Comparison of ENCODE assay signal across 10 mouse cellular contexts in genomic region chr1:179059286-179060112, GRCm38 (mm10).
DNase-seq lines count a peak whose midpoint lies in the region; ATAC-seq lines count a peak whose summit lies in the region.
"Had no signal": no experiment of that assay in that cellular context is flagged by ENCODE, and none has a peak within 500 bp of the region (broad histone marks: within the 10 kb centered on the region; RNA-seq: fewer than 3 reads in every experiment).

No protein-coding gene starts in this region.

- WGBS in heart, embryonic 13.5 days, result 74% methylated on average over 15 of the region's 15 CpGs
- WGBS in lung, embryonic 16.5 days, result 66% methylated on average over 15 of the region's 15 CpGs
- WGBS in kidney, embryonic 14.5 days, result 46% methylated on average over 15 of the region's 15 CpGs
- 50% methylated on average over 15 of the region's 15 CpGs for WGBS in stomach, embryonic 16.5 days

- H3K27me3 ChIP-seq in heart, embryonic 13.5 days (replicated peaks), result no peaks in the 10 kb centered on the region
- H3K27me3 ChIP-seq in lung, embryonic 16.5 days (ENCODE audit: control insufficient read depth, insufficient read depth, low read depth, low read length), result no peaks in the 10 kb centered on the region
- H3K27me3 ChIP-seq in kidney, embryonic 14.5 days (ENCODE audit: control insufficient read depth, insufficient read depth, low read length), result no peaks in the 10 kb centered on the region
- H3K27me3 ChIP-seq in stomach, embryonic 16.5 days (ENCODE audit: control insufficient read depth, insufficient read depth, low read length), result no peaks in the 10 kb centered on the region

- H3K9me3 ChIP-seq in heart, embryonic 13.5 days, result no peaks in the 10 kb centered on the region
- H3K9me3 ChIP-seq in lung, embryonic 16.5 days (ENCODE audit: control insufficient read depth, low read length), result no peaks in the 10 kb centered on the region
- H3K9me3 ChIP-seq in kidney, embryonic 14.5 days (ENCODE audit: control insufficient read depth, low read length), result no peaks in the 10 kb centered on the region
- H3K9me3 ChIP-seq in stomach, embryonic 16.5 days (replicated peaks; ENCODE audit: control insufficient read depth, low read length), result no peaks in the 10 kb centered on the region

- no peak overlapping the region for H3K9ac ChIP-seq in heart, embryonic 13.5 days
- no peak overlapping the region for H3K9ac ChIP-seq in lung, embryonic 16.5 days (ENCODE audit: low read length)
- H3K9ac ChIP-seq in kidney, embryonic 14.5 days (ENCODE audit: low read depth, low read length), result no peak overlapping the region
- H3K9ac ChIP-seq in stomach, embryonic 16.5 days (ENCODE audit: low read length), result peak overlapping the region; percentile 38

- no peak overlapping the region for H3K4me2 ChIP-seq in heart, embryonic 13.5 days
- no peak overlapping the region for H3K4me2 ChIP-seq in lung, embryonic 16.5 days (ENCODE audit: low read depth, low read length)
- H3K4me2 ChIP-seq in kidney, embryonic 14.5 days (replicated peaks; ENCODE audit: low read depth, low read length), result no peak overlapping the region; the same call in 1 of the 2 replicates
- no peak overlapping the region for H3K4me2 ChIP-seq in stomach, embryonic 16.5 days (ENCODE audit: low read depth, low read length)

- peak overlapping the region; percentile 92 for H3K27ac ChIP-seq in heart, embryonic 13.5 days (replicated peaks)
- H3K27ac ChIP-seq in lung, embryonic 16.5 days (ENCODE audit: low read length), result peak overlapping the region; percentile 0; the same call in 1 of the 2 replicates
- H3K27ac ChIP-seq in kidney, embryonic 14.5 days (ENCODE audit: low read depth, low read length), result peak overlapping the region; percentile 86
- peak overlapping the region; percentile 77 for H3K27ac ChIP-seq in stomach, embryonic 16.5 days (ENCODE audit: low read length)

- H3K4me3 ChIP-seq in heart, embryonic 13.5 days, result no peak overlapping the region
- no peak overlapping the region for H3K4me3 ChIP-seq in lung, embryonic 16.5 days (ENCODE audit: low read length)
- no peak overlapping the region for H3K4me3 ChIP-seq in kidney, embryonic 14.5 days (ENCODE audit: low read length)
- no peak overlapping the region for H3K4me3 ChIP-seq in stomach, embryonic 16.5 days (replicated peaks; ENCODE audit: low read length)

- ATAC-seq in heart, embryonic 13.5 days (ENCODE audit: extremely low read depth, insufficient number of reproducible peaks, low FRiP score, low TSS enrichment), result no peak
- ATAC-seq in lung, embryonic 16.5 days (ENCODE audit: low read depth), result no peak
- ATAC-seq in kidney, embryonic 14.5 days (ENCODE audit: low FRiP score, low TSS enrichment), result 0 out of 2 replicates have a peak, but pooled peaks have one; percentile 11
- ATAC-seq in stomach, embryonic 16.5 days (ENCODE audit: insufficient read depth, low FRiP score), result no peak
- no peak for ATAC-seq in erythroblast, adult 5-6 weeks (replicated peaks; ENCODE audit: low FRiP score, poor library complexity, severe bottlenecking)
- ATAC-seq: CD4-positive, CD25-positive, alpha-beta regulatory T cell, adult 4 months; inflammation-experienced regulatory T-cells, adult 6 months had no signal

- DNase-seq in heart, postnatal 14 days, result no peak
- no peak for DNase-seq in lung, postnatal 10 days
- DNase-seq in adrenal gland, adult 18-20 months (ENCODE audit: low spot score in 2 of 2), result no peak

- H3K36me3 ChIP-seq in heart, embryonic 13.5 days, result no peaks in the 10 kb centered on the region
- H3K36me3 ChIP-seq in lung, embryonic 16.5 days (ENCODE audit: control insufficient read depth, insufficient read depth, low read length), result no peaks in the 10 kb centered on the region
- H3K36me3 ChIP-seq in kidney, embryonic 14.5 days (ENCODE audit: control insufficient read depth, insufficient read depth, low read length), result no peaks in the 10 kb centered on the region
- no peaks in the 10 kb centered on the region for H3K36me3 ChIP-seq in stomach, embryonic 16.5 days (ENCODE audit: control insufficient read depth, insufficient read depth, low read length)

- intact Hi-C loops in heart, postnatal 14 days (cut with DNase I), result no loop called here

- H3K4me1 ChIP-seq in heart, embryonic 13.5 days, result peaks cover 66% of the 10 kb centered on the region
- H3K4me1 ChIP-seq in lung, embryonic 16.5 days (replicated peaks; ENCODE audit: control insufficient read depth, insufficient read depth, low read length), result peaks cover 36% of the 10 kb centered on the region
- H3K4me1 ChIP-seq in kidney, embryonic 14.5 days (ENCODE audit: control insufficient read depth, insufficient read depth, low read length), result peaks cover 45% of the 10 kb centered on the region
- H3K4me1 ChIP-seq in stomach, embryonic 16.5 days (ENCODE audit: control insufficient read depth, insufficient read depth, low read length), result peaks cover 36% of the 10 kb centered on the region

Comparison
In these comparisons a context has a peak if more than half of its experiments do, and no peak if none do; other contexts are left out.
1. H3K27ac ChIP-seq: peak in every context shown above with its lines; median percentile 92 in heart, embryonic 13.5 days; 86 in kidney, embryonic 14.5 days; 77 in stomach, embryonic 16.5 days; 0 in lung, embryonic 16.5 days.